Mouse (Mus musculus) E14TG2a.4 (cell line): Measurements from ENCODE around the gene Ntm.

ENCODE experiments used
- CTCF ChIP-seq: conservative IDR thresholded peaks from 2 replicates; pipeline ENCODE4 v1.5.1; 2014; ENCODE audit warnings: low read length
- NANOG ChIP-seq: IDR thresholded peaks from 2 replicates; pipeline ENCODE4 v1.6.1; 2014; ENCODE audit warnings: borderline replicate concordance, low read length, mixed read lengths

- no peak for TF ChIP-seq CTCF
- no peak for TF ChIP-seq NANOG
These were observed 832.1 kb downstream of the Ntm start for GRCm38 (mm10) chr9:29130717-29131292.
